Mouse (Mus musculus) spleen, adult 2 months (tissue): ENCODE measurements around the gene Parp3.

Source experiments
- CTCF ChIP-seq: fragments of 200-500 bp; IDR thresholded peaks from 2 replicates; pipeline ENCODE4 v1.5.1; 2011; ENCODE audit warnings: mild to moderate bottlenecking, inconsistent platforms; ENCODE audit not compliant: insufficient read depth, insufficient read length, insufficient replicate concordance; ENCODE audit errors: extremely low read depth
- POLR2A ChIP-seq: fragments of 200-500 bp; IDR thresholded peaks from 2 replicates; pipeline ENCODE4 v1.6.1; 2011; ENCODE audit warnings: low read depth, low read length, inconsistent platforms

- TF ChIP-seq POLR2A (no peak), CTCF (no peak)
Observed at GRCm38 (mm10) chr9:106465571-106466200, 11.1 kb downstream of the Parp3 start, which contains the start of gene Gpr62.
